8 mouse cellular contexts compared by ENCODE assay signal in genomic region chr10:59220824-59221472, GRCm38 (mm10). TPM values are rescaled to one million over a fixed set of nuclear protein-coding genes. Genes with fewer than 3 reads are reported as not detected.
DNase-seq lines count a peak whose midpoint lies in the region; ATAC-seq lines count a peak whose summit lies in the region.

No protein-coding gene starts in this region.

- H3K9me3 ChIP-seq in erythroblast, embryonic 14.5 days (ENCODE audit: control insufficient read depth, low read length), result peaks cover 9% of the 10 kb centered on the region; the same call in 1 of the 2 replicates
- H3K9me3 ChIP-seq in limb, embryonic 11.5 days (ENCODE audit: control insufficient read depth, low read length), result no peaks in the 10 kb centered on the region
- no peaks in the 10 kb centered on the region for H3K9me3 ChIP-seq in neural tube, embryonic 15.5 days (replicated peaks)

- H3K4me2 ChIP-seq in limb, embryonic 11.5 days (ENCODE audit: low read depth, severe bottlenecking), result peak overlapping the region; percentile 95
- H3K4me2 ChIP-seq in neural tube, embryonic 15.5 days, result peak overlapping the region; percentile 100

- ATAC-seq in erythroblast, adult 5-6 weeks (replicated peaks; ENCODE audit: low FRiP score, poor library complexity, severe bottlenecking), result no peak
- ATAC-seq in limb, embryonic 11.5 days (ENCODE audit: insufficient number of reproducible peaks, low FRiP score, low TSS enrichment, low read depth), result no peak
- ATAC-seq in neural tube, embryonic 15.5 days (ENCODE audit: low FRiP score), result no peak

- peak; percentile 11 for DNase-seq in urinary bladder, postnatal 10 days (ENCODE audit: low spot score)
- DNase-seq in urinary bladder, adult 18-20 months (ENCODE audit: low spot score in 2 of 2), result no peak
- no peak for DNase-seq in limb, embryonic 11.5 days (ENCODE audit: low spot score)
- DNase-seq in ovary, postnatal 36 days (ENCODE audit: low spot score), result no peak
- DNase-seq in gastrocnemius, postnatal 14 days, result no peak

- H3K36me3 ChIP-seq in erythroblast, embryonic 14.5 days (ENCODE audit: control insufficient read depth), result no peaks in the 10 kb centered on the region
- H3K36me3 ChIP-seq in limb, embryonic 11.5 days (ENCODE audit: control insufficient read depth, insufficient read depth, low read length), result no peaks in the 10 kb centered on the region
- H3K36me3 ChIP-seq in neural tube, embryonic 15.5 days, result no peaks in the 10 kb centered on the region

- peak overlapping the region; percentile 93 for H3K9ac ChIP-seq in limb, embryonic 11.5 days (ENCODE audit: low read length)
- H3K9ac ChIP-seq in neural tube, embryonic 15.5 days (replicated peaks), result peak overlapping the region; percentile 85

- intact Hi-C loops in gastrocnemius, postnatal 14 days (cut with DNase I; ENCODE audit: low total_unique reads), result loop anchor here (10.0 kb wide), 1 partner anchor 64 kb away; no protein-coding TSS in a partner anchor

- peaks cover 64% of the 10 kb centered on the region for H3K27me3 ChIP-seq in erythroblast, embryonic 14.5 days (ENCODE audit: control insufficient read depth)
- H3K27me3 ChIP-seq in limb, embryonic 11.5 days (ENCODE audit: control insufficient read depth, insufficient read depth, low read length), result no peaks in the 10 kb centered on the region
- H3K27me3 ChIP-seq in neural tube, embryonic 15.5 days (replicated peaks), result no peaks in the 10 kb centered on the region

- 2% methylated on average over 39 of the region's 39 CpGs for WGBS in limb, embryonic 11.5 days
- WGBS in neural tube, embryonic 15.5 days, result 1% methylated on average over 39 of the region's 39 CpGs

- peaks cover 20% of the 10 kb centered on the region for H3K4me1 ChIP-seq in erythroblast, embryonic 14.5 days (ENCODE audit: control insufficient read depth)
- no peaks in the 10 kb centered on the region for H3K4me1 ChIP-seq in limb, embryonic 11.5 days (ENCODE audit: control insufficient read depth, insufficient read depth, low read length)
- peaks cover 32% of the 10 kb centered on the region for H3K4me1 ChIP-seq in neural tube, embryonic 15.5 days

- peak overlapping the region; percentile 65 for H3K4me3 ChIP-seq in erythroblast, embryonic 14.5 days (replicated peaks)
- peak overlapping the region; percentile 83 for H3K4me3 ChIP-seq in limb, embryonic 11.5 days (ENCODE audit: low read depth, low read length)
- peak overlapping the region; percentile 96 for H3K4me3 ChIP-seq in neural tube, embryonic 15.5 days (replicated peaks)

- peak overlapping the region; percentile 89 for H3K27ac ChIP-seq in limb, embryonic 11.5 days (replicated peaks; ENCODE audit: low read depth, low read length)
- peak overlapping the region; percentile 95 for H3K27ac ChIP-seq in neural tube, embryonic 15.5 days (replicated peaks)

RNA-seq across cellular contexts. Expression of gene Sept10, which starts 0.7 kb away (rescaled TPM):
- polyA plus RNA-seq in erythroblast, embryonic 14.5 days (2012), result not detected in 2 replicates
- 1.7 and 2.3 TPM in 2 replicates for total RNA-seq in erythroblast, adult 5-6 weeks (2015; ENCODE audit: low replicate concordance)
- total RNA-seq in erythroblast, adult 5-6 weeks (2017; ENCODE audit: low replicate concordance), result 3.2 and 4.8 TPM in 2 replicates
- 51.8 and 56.5 TPM in 2 replicates for polyA plus RNA-seq in limb, embryonic 11.5 days (2014; fragmentation: Nextera tagmentation; extraction: Ambion mirVana)
- 13.0 and 17.8 TPM in 2 replicates for polyA plus RNA-seq in neural tube, embryonic 15.5 days (2015; fragmentation: Nextera tagmentation; extraction: Ambion mirVana)
- 10 to 100 TPM; 16.6 to 17.0 TPM for total RNA-seq in gastrocnemius, postnatal 14 days (2021)

RNA-seq across cellular contexts. Expression of gene Sowahc, which starts 0.8 kb away (rescaled TPM):
- polyA plus RNA-seq in erythroblast, embryonic 14.5 days (2012), result 0.01 TPM in 1 of 2 replicates, not detected in the other
- total RNA-seq in erythroblast, adult 5-6 weeks (2015; ENCODE audit: low replicate concordance), result 5.6 and 6.5 TPM in 2 replicates
- total RNA-seq in erythroblast, adult 5-6 weeks (2017; ENCODE audit: low replicate concordance), result 3.9 and 5.9 TPM in 2 replicates
- polyA plus RNA-seq in limb, embryonic 11.5 days (2014; fragmentation: Nextera tagmentation; extraction: Ambion mirVana), result 10.2 and 11.0 TPM in 2 replicates
- polyA plus RNA-seq in neural tube, embryonic 15.5 days (2015; fragmentation: Nextera tagmentation; extraction: Ambion mirVana), result 16.9 and 18.1 TPM in 2 replicates
- total RNA-seq in gastrocnemius, postnatal 14 days (2021), result 1 to 10 TPM; 1.4 to 2.3 TPM

Comparison
In these comparisons a context has a peak if more than half of its experiments do, and no peak if none do; other contexts are left out.
1. RNA of gene Sept10, which starts 0.7 kb away (polyA plus RNA-seq): 51.8 to 56.5 TPM in limb, embryonic 11.5 days and 13.0 to 17.8 TPM in neural tube, embryonic 15.5 days; not detected in erythroblast, embryonic 14.5 days; every median in the first group is over 10 times any median in the second.
2. RNA of gene Sowahc, which starts 0.8 kb away (polyA plus RNA-seq): 16.9 to 18.1 TPM in neural tube, embryonic 15.5 days and 10.2 to 11.0 TPM in limb, embryonic 11.5 days; 0.01 TPM in erythroblast, embryonic 14.5 days; every median in the first group is over 10 times any median in the second.
3. Peak in every context shown above with its lines, with median percentiles within 50 percentile points of each other: H3K4me3 ChIP-seq.